Mouse (Mus musculus) small intestine, adult 2 months (tissue): ENCODE data around the gene Eid1.

Source experiments
- CTCF ChIP-seq: fragments of 200-500 bp; IDR thresholded peaks from 2 replicates; pipeline ENCODE4 v1.5.1; 2012; ENCODE audit warnings: low read depth, mild to moderate bottlenecking, control low read depth, inconsistent platforms, low read length, moderate library complexity, mixed read lengths; ENCODE audit not compliant: insufficient replicate concordance, insufficient read length; ENCODE audit errors: extremely low read depth
- POLR2A ChIP-seq: fragments of 200-500 bp; IDR thresholded peaks from 2 replicates; pipeline ENCODE4 v1.6.1; 2012; ENCODE audit warnings: low read depth, mild to moderate bottlenecking, control low read depth, inconsistent platforms, low read length, moderate library complexity

- TF ChIP-seq CTCF (no peak), POLR2A (no peak)
Measured at GRCm38 (mm10) chr2:125624127-125624685, 48.7 kb upstream of the Eid1 start.
